Mouse (Mus musculus): ENCODE measurements around the gene Prcd.
A peak's percentile ranks its signal among the peaks of the same experiment; 100 is the strongest.
"Not testable (repeated sequence)": the region's sequence is repeated elsewhere in the genome, so short reads cannot be mapped to it uniquely, and the experiment has no call there.

The Prcd gene

GRCm38 (mm10) chr11:116649711-116650337, 3.5 kb upstream of the Prcd start:
- no peak for DNase-seq (ENCODE audit: low spot score in 2 of 2)

- DNase-seq (ENCODE audit: low spot score in 2 of 2) = no peak
Measured at GRCm38 (mm10) chr11:116650811-116651210, 2.5 kb upstream of the Prcd start.

GRCm38 (mm10) chr11:116651339-116651738, 2.0 kb upstream of the Prcd start:
- DNase-seq (ENCODE audit: low spot score in 2 of 2) = no peak

GRCm38 (mm10) chr11:116652330-116653098, 820 bp upstream of the Prcd start:
- no peak for DNase-seq (ENCODE audit: low spot score in 2 of 2)

- DNase-seq (ENCODE audit: low spot score in 2 of 2) = peak in 1 of 2 experiments; percentile 50
Measured at GRCm38 (mm10) chr11:116653709-116654221, 431 bp downstream of the Prcd start.

GRCm38 (mm10) chr11:116654255-116654821, 1.0 kb downstream of the Prcd start, which contains the start of gene Cygb:
Gene Cygb (minus strand): TSS chr11:116654313.
- DNase-seq (ENCODE audit: low spot score in 2 of 2) = no peak

GRCm38 (mm10) chr11:116656348-116657191, 3.2 kb downstream of the Prcd start:
- no peak for DNase-seq (ENCODE audit: low spot score in 2 of 2)

GRCm38 (mm10) chr11:116657311-116658223, 4.2 kb downstream of the Prcd start:
- DNase-seq (ENCODE audit: low spot score in 2 of 2) = peak; percentile 55 to 85

- no peak for DNase-seq (ENCODE audit: low spot score in 2 of 2)
Measured at GRCm38 (mm10) chr11:116658238-116658637, 4.9 kb downstream of the Prcd start.

- DNase-seq (ENCODE audit: low spot score in 2 of 2) = no peak
Measured at GRCm38 (mm10) chr11:116659027-116659621, 5.8 kb downstream of the Prcd start.

- DNase-seq (ENCODE audit: low spot score in 2 of 2) = no peak
Measured at GRCm38 (mm10) chr11:116660181-116660580, 6.8 kb downstream of the Prcd start.

GRCm38 (mm10) chr11:116661291-116661947, 8.1 kb downstream of the Prcd start:
- DNase-seq (ENCODE audit: low spot score in 2 of 2) = no peak

- no peak for DNase-seq (ENCODE audit: low spot score in 2 of 2)
Measured at GRCm38 (mm10) chr11:116661948-116662377, 8.6 kb downstream of the Prcd start.

- no peak for DNase-seq (ENCODE audit: low spot score in 2 of 2)
Measured at GRCm38 (mm10) chr11:116665289-116665688, 12.0 kb downstream of the Prcd start.

GRCm38 (mm10) chr11:116666566-116666965, 13.2 kb downstream of the Prcd start:
- no peak for DNase-seq (ENCODE audit: low spot score in 2 of 2)

GRCm38 (mm10) chr11:116667012-116667411, 13.7 kb downstream of the Prcd start:
- DNase-seq (ENCODE audit: low spot score in 2 of 2) = not testable (repeated sequence)

- DNase-seq (ENCODE audit: low spot score in 2 of 2) = no peak
Measured at GRCm38 (mm10) chr11:116667930-116668329, 14.6 kb downstream of the Prcd start.

- DNase-seq (ENCODE audit: low spot score in 2 of 2) = no peak
Measured at GRCm38 (mm10) chr11:116668381-116668825, 15.1 kb downstream of the Prcd start.

- no peak for DNase-seq (ENCODE audit: low spot score in 2 of 2)
Measured at GRCm38 (mm10) chr11:116668839-116669238, 15.5 kb downstream of the Prcd start.

Measured in urinary bladder, adult 18-20 months (tissue).